18 mouse cellular contexts compared by ENCODE assay signal in genomic region chr6:134099976-134100743, GRCm38 (mm10).
"Had no signal": no experiment of that assay in that cellular context is flagged by ENCODE, and none has a peak within 500 bp of the region (broad histone marks: within the 10 kb centered on the region; RNA-seq: fewer than 3 reads in every experiment).

No protein-coding gene starts in this region.

- H3K27ac ChIP-seq: limb, embryonic 10.5 days; limb, embryonic 13.5 days; liver, embryonic 12.5 days; liver, embryonic 15.5 days; lung, embryonic 15.5 days; stomach, embryonic 15.5 days had no signal

- H3K36me3 ChIP-seq: limb, embryonic 13.5 days; liver, embryonic 12.5 days; liver, embryonic 15.5 days; lung, embryonic 15.5 days; stomach, embryonic 15.5 days had no signal

- H3K9me3 ChIP-seq: limb, embryonic 10.5 days; limb, embryonic 13.5 days; liver, embryonic 12.5 days; liver, embryonic 15.5 days; lung, embryonic 15.5 days; stomach, embryonic 15.5 days had no signal

- H3K27me3 ChIP-seq: limb, embryonic 13.5 days; liver, embryonic 12.5 days; liver, embryonic 15.5 days; lung, embryonic 15.5 days; stomach, embryonic 15.5 days had no signal

- DNase-seq: kidney, adult 9 months; kidney, postnatal 14 days; kidney, postnatal 4 days; liver; lung, adult 18-20 months; lung, postnatal 10 days; lung, postnatal 4 days; midbrain, embryonic 14.5 days; right cerebral cortex, postnatal 25 days; spleen, adult 18-20 months; thymus, postnatal 25 days had no signal

- ATAC-seq: liver, embryonic 12.5 days had no signal

- H3K4me2 ChIP-seq: limb, embryonic 13.5 days; liver, embryonic 12.5 days; liver, embryonic 15.5 days; lung, embryonic 15.5 days; midbrain, embryonic 11.5 days; stomach, embryonic 15.5 days had no signal

- H3K4me3 ChIP-seq: limb, embryonic 10.5 days; limb, embryonic 13.5 days; liver, embryonic 12.5 days; liver, embryonic 15.5 days; lung, embryonic 15.5 days; stomach, embryonic 15.5 days had no signal

- H3K9ac ChIP-seq: limb, embryonic 13.5 days; liver, embryonic 12.5 days; liver, embryonic 15.5 days; lung, embryonic 15.5 days; stomach, embryonic 15.5 days had no signal
